Mouse (Mus musculus): Measurements from ENCODE around the gene Rdm1. TPM values are rescaled to one million over a fixed set of nuclear protein-coding genes. Genes with fewer than 3 reads are reported as not detected.

Rdm1 gene
- polyA plus RNA-seq, 1 experiment = 1.4 TPM

- Histone ChIP-seq H3K4me1 (ENCODE audit: control insufficient read depth) (peaks cover 76% of the 10 kb centered on the region), H3K36me3 (ENCODE audit: control insufficient read depth) (no peaks in the 10 kb centered on the region), H3K27me3 (ENCODE audit: control insufficient read depth) (no peaks in the 10 kb centered on the region)
Measured at GRCm38 (mm10) chr11:101665636-101665992, 38.6 kb downstream of the Rdm1 start.

GRCm38 (mm10) chr11:101666626-101667345, 39.8 kb downstream of the Rdm1 start:
- TF ChIP-seq TAL1 (IDR thresholded peaks at IDR 0.05; ENCODE audit: low read length) (no peak), GATA1 (IDR thresholded peaks at IDR 0.05; ENCODE audit: low read length) (no peak)
- no peak overlapping the region for H3K4me3 ChIP-seq (replicated peaks)
- H3K4me1 ChIP-seq (ENCODE audit: control insufficient read depth) = peaks cover 77% of the 10 kb centered on the region
- H3K27me3 ChIP-seq (ENCODE audit: control insufficient read depth) = no peaks in the 10 kb centered on the region
- H3K36me3 ChIP-seq (ENCODE audit: control insufficient read depth) = no peaks in the 10 kb centered on the region
- H3K9me3 ChIP-seq (ENCODE audit: control insufficient read depth, low read length) = no peaks in the 10 kb centered on the region

More at GRCm38 (mm10) chr11:101665636-101665992, 38.6 kb downstream of the Rdm1 start:
- no peak for TF ChIP-seq TAL1 (IDR thresholded peaks at IDR 0.05; ENCODE audit: low read length)
- TF ChIP-seq GATA1 (IDR thresholded peaks at IDR 0.05; ENCODE audit: low read length) = no peak
- Histone ChIP-seq H3K4me3 (replicated peaks) (peak overlapping the region; percentile 70), H3K9me3 (ENCODE audit: control insufficient read depth, low read length) (no peaks in the 10 kb centered on the region)

GRCm38 (mm10) chr11:101667871-101668532, 41.0 kb downstream of the Rdm1 start:
- TF ChIP-seq TAL1 (IDR thresholded peaks at IDR 0.05; ENCODE audit: low read length) = no peak
- TF ChIP-seq GATA1 (IDR thresholded peaks at IDR 0.05; ENCODE audit: low read length) = no peak
- H3K9me3 ChIP-seq (ENCODE audit: control insufficient read depth, low read length) = no peaks in the 10 kb centered on the region
- H3K27me3 ChIP-seq (ENCODE audit: control insufficient read depth) = no peaks in the 10 kb centered on the region
- H3K4me1 ChIP-seq (ENCODE audit: control insufficient read depth) = peaks cover 72% of the 10 kb centered on the region
- no peaks in the 10 kb centered on the region for H3K36me3 ChIP-seq (ENCODE audit: control insufficient read depth)
- H3K4me3 ChIP-seq (replicated peaks) = no peak overlapping the region

- Histone ChIP-seq H3K9me3 (ENCODE audit: control insufficient read depth, low read length) (no peaks in the 10 kb centered on the region), H3K4me3 (replicated peaks) (no peak overlapping the region), H3K4me1 (ENCODE audit: control insufficient read depth) (peaks cover 74% of the 10 kb centered on the region), H3K27me3 (ENCODE audit: control insufficient read depth) (no peaks in the 10 kb centered on the region), H3K36me3 (ENCODE audit: control insufficient read depth) (no peaks in the 10 kb centered on the region)
- TF ChIP-seq TAL1 (IDR thresholded peaks at IDR 0.05; ENCODE audit: low read length) (no peak), GATA1 (IDR thresholded peaks at IDR 0.05; ENCODE audit: low read length) (no peak)
Measured at GRCm38 (mm10) chr11:101668546-101669261, 41.7 kb downstream of the Rdm1 start.

GRCm38 (mm10) chr11:101670334-101670733, 43.3 kb downstream of the Rdm1 start:
- Histone ChIP-seq H3K36me3 (ENCODE audit: control insufficient read depth) (no peaks in the 10 kb centered on the region), H3K27me3 (ENCODE audit: control insufficient read depth) (no peaks in the 10 kb centered on the region), H3K4me3 (replicated peaks) (no peak overlapping the region), H3K9me3 (ENCODE audit: control insufficient read depth, low read length) (no peaks in the 10 kb centered on the region), H3K4me1 (ENCODE audit: control insufficient read depth) (peaks cover 64% of the 10 kb centered on the region)
- no peak for TF ChIP-seq TAL1 (IDR thresholded peaks at IDR 0.05; ENCODE audit: low read length)
- no peak for TF ChIP-seq GATA1 (IDR thresholded peaks at IDR 0.05; ENCODE audit: low read length)

- H3K4me1 ChIP-seq (ENCODE audit: control insufficient read depth) = peaks cover 57% of the 10 kb centered on the region
- no peak overlapping the region for H3K4me3 ChIP-seq (replicated peaks)
- no peaks in the 10 kb centered on the region for H3K36me3 ChIP-seq (ENCODE audit: control insufficient read depth)
- no peaks in the 10 kb centered on the region for H3K27me3 ChIP-seq (ENCODE audit: control insufficient read depth)
- no peaks in the 10 kb centered on the region for H3K9me3 ChIP-seq (ENCODE audit: control insufficient read depth, low read length)
- TF ChIP-seq GATA1 (IDR thresholded peaks at IDR 0.05; ENCODE audit: low read length) (no peak), TAL1 (IDR thresholded peaks at IDR 0.05; ENCODE audit: low read length) (no peak)
Measured at GRCm38 (mm10) chr11:101671255-101671654, 44.3 kb downstream of the Rdm1 start.

GRCm38 (mm10) chr11:101673010-101673642, 46.1 kb downstream of the Rdm1 start:
- Histone ChIP-seq H3K9me3 (ENCODE audit: control insufficient read depth, low read length) (no peaks in the 10 kb centered on the region), H3K4me1 (ENCODE audit: control insufficient read depth) (peaks cover 38% of the 10 kb centered on the region), H3K4me3 (replicated peaks) (no peak overlapping the region), H3K27me3 (ENCODE audit: control insufficient read depth) (no peaks in the 10 kb centered on the region), H3K36me3 (ENCODE audit: control insufficient read depth) (no peaks in the 10 kb centered on the region)
- TF ChIP-seq GATA1 (IDR thresholded peaks at IDR 0.05; ENCODE audit: low read length) (no peak), TAL1 (IDR thresholded peaks at IDR 0.05; ENCODE audit: low read length) (no peak)

- Histone ChIP-seq H3K36me3 (ENCODE audit: control insufficient read depth) (no peaks in the 10 kb centered on the region), H3K4me1 (ENCODE audit: control insufficient read depth) (peaks cover 29% of the 10 kb centered on the region), H3K4me3 (replicated peaks) (no peak overlapping the region), H3K9me3 (ENCODE audit: control insufficient read depth, low read length) (no peaks in the 10 kb centered on the region), H3K27me3 (ENCODE audit: control insufficient read depth) (no peaks in the 10 kb centered on the region)
- TF ChIP-seq TAL1 (IDR thresholded peaks at IDR 0.05; ENCODE audit: low read length) (no peak), GATA1 (IDR thresholded peaks at IDR 0.05; ENCODE audit: low read length) (no peak)
Measured at GRCm38 (mm10) chr11:101674106-101674505, 47.1 kb downstream of the Rdm1 start.

- Histone ChIP-seq H3K36me3 (ENCODE audit: control insufficient read depth) (no peaks in the 10 kb centered on the region), H3K27me3 (ENCODE audit: control insufficient read depth) (no peaks in the 10 kb centered on the region), H3K4me3 (replicated peaks) (no peak overlapping the region), H3K9me3 (ENCODE audit: control insufficient read depth, low read length) (no peaks in the 10 kb centered on the region), H3K4me1 (ENCODE audit: control insufficient read depth) (peaks cover 16% of the 10 kb centered on the region)
- TF ChIP-seq GATA1 (IDR thresholded peaks at IDR 0.05; ENCODE audit: low read length) = no peak
- no peak for TF ChIP-seq TAL1 (IDR thresholded peaks at IDR 0.05; ENCODE audit: low read length)
Measured at GRCm38 (mm10) chr11:101675349-101675748, 48.4 kb downstream of the Rdm1 start.
